Mouse (Mus musculus) frontal cortex, adult (tissue): ENCODE results near the gene Fam98b.

ENCODE experiments used
- ATAC-seq: cut with Nextera tagmentation; 2 replicates; pipeline ENCODE4 v1.9.2; 2017; ENCODE audit warnings: mild to moderate bottlenecking, moderate library complexity, mixed read lengths; ENCODE audit not compliant: low TSS enrichment

The Fam98b gene

DNA sequence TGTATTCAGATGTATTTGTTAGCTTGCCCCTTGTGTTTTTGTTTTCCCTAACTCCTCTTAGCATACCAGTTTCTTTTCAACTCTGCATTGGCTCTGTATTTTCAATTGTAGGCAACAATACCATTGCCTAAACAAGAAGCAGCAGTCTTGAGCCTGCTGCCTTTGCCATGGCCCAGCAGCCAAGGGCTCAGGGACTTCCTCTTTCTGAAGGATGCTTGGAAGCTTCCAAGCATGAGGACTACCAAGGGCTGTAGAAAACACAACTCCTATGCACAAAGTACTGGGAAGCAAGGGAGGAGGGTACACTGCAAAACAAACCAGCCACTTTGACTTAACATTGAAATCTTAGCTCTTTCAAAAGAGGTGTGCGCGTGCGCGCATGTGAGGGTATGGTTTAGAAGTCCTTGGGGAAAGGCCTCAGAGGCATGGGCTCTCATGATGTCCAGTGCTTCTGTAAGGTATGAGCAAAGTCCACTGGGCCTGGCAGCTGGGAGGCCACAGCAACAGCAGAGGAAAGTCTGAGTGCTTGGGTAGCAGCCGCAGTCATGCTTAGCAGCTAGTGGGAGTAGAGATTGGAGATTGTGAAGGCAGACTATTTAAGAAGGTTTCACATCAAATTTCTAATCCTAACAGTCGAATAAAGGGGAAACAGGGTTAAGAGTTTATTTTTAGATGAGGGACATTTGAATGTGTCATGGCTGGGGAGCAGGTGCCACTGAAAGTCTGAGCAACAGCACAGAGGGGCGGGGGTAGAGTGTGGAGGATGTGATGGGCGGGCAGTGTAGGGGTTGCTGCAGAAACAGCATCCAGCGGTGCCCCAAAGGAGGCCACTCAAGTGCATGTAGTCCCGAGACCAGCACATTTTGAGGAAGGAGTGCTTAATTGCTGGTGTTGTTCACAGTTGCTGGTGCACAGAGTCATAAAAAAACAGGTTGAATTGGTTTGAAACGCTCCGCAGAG lies 54.1 kb downstream of the Fam98b start:
- ATAC-seq: 0 out of 2 replicates have a peak, but pooled peaks have one; percentile 20

DNA sequence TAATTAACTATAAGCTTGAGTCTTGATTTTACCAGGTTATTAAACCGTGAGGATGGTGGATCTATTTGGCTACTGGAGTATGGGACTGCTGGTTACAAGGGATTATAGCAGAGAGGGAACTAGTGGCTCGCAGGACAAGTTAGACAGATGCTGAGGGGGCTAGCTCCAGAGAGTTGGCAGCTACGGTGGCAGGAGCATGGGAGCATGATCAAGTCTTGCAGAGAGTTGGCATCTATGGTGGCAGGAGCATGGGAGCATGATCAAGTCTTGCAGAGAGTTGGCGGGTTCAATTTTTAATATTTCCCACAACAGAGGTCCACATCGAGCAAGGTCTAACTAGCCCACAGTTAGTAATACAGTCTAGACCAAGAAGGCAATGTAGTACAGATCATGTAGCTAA lies 55.4 kb downstream of the Fam98b start:
- ATAC-seq: no peak

- ATAC-seq: peak; percentile 72
These were observed 58.4 kb downstream of the Fam98b start for GRCm38 (mm10) chr2:117307959-117308358.

DNA sequence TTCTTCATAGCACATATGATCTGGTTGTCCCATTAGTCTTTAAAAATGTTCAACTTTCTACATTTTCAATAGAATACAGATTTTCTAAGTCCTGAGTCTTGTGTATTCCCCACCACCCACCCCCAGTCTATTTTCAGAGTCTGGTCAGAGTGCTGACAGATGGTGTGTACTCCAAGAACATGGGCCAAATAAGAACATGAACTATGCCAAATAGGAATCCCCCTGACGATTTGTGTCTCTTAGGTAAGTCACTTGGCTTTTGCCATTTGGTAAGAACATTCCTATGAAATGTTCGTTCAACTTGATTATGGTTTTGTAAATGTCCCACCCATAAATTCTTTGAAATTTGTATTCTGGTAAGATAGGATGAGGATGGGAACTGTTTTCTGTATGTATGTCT lies 59.5 kb downstream of the Fam98b start:
- no peak for ATAC-seq

- no peak for ATAC-seq
These were observed 61.8 kb downstream of the Fam98b start for GRCm38 (mm10) chr2:117311349-117311748.

GRCm38 (mm10) chr2:117312030-117312429 lies 62.5 kb downstream of the Fam98b start:
- no peak for ATAC-seq

DNA sequence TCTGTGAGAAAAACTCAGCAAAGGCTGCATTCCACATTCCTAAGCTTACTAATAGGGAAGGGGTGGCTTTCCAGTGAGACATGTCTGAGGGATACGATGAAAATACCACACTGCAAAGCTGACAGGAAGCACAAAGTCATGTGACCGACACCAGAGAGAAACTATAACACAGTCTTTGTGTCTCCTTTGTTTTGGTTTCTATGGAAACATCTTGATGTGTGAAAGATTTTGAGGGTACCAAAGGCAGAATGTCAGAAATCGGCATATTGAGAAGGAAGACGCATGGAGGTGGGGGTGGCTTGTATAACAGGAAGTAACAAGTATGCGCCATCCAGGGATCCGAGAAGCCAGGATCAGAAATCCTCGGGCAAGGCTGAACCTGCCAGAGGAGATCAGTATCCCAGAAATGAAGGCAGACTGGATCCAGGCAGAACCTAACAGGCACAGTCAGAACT lies 62.9 kb downstream of the Fam98b start:
- peak; percentile 47 for ATAC-seq

DNA sequence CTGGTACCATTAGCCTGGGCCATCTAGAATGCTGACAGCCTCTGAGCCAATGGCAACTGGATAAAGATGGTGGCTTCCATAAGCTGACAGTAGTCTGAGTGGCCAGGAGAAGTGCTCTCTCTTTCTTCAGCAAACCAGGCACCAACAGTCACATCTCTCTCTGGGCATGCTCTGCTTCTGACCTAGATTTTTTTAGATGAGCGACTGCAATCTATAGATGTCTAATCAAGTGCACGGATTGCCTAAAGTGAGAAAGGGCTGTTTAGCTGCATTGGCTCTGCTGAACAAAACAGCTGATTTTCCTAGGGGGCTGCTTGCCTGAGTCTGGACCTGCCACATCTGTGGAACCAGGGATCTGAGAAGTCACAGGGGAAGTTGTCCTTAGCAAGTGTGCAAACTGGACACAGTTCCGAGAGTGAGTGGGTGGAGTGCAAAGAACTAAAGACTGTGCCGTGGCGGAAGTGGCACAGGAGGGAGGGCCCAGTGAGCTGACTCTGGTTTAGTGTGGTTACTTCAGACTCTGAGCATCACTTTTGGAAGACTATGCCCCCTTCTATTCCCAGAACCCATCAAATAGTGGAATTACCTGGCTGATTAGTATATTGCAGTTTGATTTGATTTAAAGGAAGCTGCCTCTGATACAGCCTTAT lies 64.2 kb downstream of the Fam98b start:
- peak; percentile 51 for ATAC-seq

DNA sequence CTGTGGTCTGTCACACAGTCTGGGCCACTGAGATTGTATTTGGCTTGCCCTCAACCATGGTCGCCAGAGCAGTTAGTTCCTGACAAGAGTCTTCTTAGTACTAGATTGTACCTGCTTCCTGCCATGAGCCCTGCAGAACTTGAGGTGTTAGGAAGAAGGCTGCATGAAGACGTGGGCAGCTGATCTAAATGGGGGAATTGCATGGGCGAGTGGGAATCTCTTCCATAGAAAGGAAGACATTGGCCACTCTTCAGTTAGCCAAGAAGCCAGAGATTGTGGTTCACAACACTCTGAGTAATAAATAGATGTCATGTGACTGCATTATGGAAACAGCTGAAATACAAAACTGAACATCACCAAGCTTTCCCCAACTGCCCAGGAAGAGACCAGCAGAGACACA lies 69.5 kb downstream of the Fam98b start:
- peak; percentile 91 for ATAC-seq
